Mouse (Mus musculus) heart, embryonic 14.5 days (tissue): ENCODE measurements around the gene Lbhd1. TPM values are rescaled to one million over a fixed set of nuclear protein-coding genes. Genes with fewer than 3 reads are reported as not detected.
A peak's percentile ranks its signal among the peaks of the same experiment; 100 is the strongest.

Experiments
- ATAC-seq: fragments of 200-750 bp; cut with Nextera tagmentation; 2 replicates; pipeline ENCODE4 v1.8.0; 2017; ENCODE audit warnings: low read depth, moderate TSS enrichment; ENCODE audit not compliant: insufficient number of reproducible peaks, insufficient read depth, low FRiP score
- H3K27ac ChIP-seq, 2 experiments: fragments of 200-500 bp in 1 of 2; fragments of 300-500 bp in 1 of 2; sonication (generic) in 1 of 2; replicated peaks in 1 of 2; 2 replicates each; pipeline ENCODE4 v1.5.1; 2012 to 2014; ENCODE audit warnings: low read depth in 2 of 2, low read length in 2 of 2, control low read depth in 1 of 2, mild to moderate bottlenecking in 1 of 2, mixed read lengths in 1 of 2; ENCODE audit not compliant: control insufficient read depth in 1 of 2, insufficient read depth in 1 of 2
- H3K27me3 ChIP-seq: fragments of 300-500 bp; sonication (generic); 2 replicates; pipeline ENCODE4 v1.6.1; 2014; ENCODE audit warnings: mild to moderate bottlenecking, low read length, control low read depth; ENCODE audit not compliant: control insufficient read depth, insufficient read depth
- H3K36me3 ChIP-seq: fragments of 300-500 bp; sonication (generic); 2 replicates; pipeline ENCODE4 v1.6.1; 2014; ENCODE audit warnings: mild to moderate bottlenecking, control low read depth, low read length, mixed read lengths; ENCODE audit not compliant: control insufficient read depth, insufficient read depth
- H3K4me1 ChIP-seq, 2 experiments: fragments of 200-500 bp in 1 of 2; fragments of 300-500 bp in 1 of 2; sonication (generic) in 1 of 2; 2 replicates each; pipeline ENCODE4 v1.6.1; 2012 to 2014; ENCODE audit warnings: low read length in 2 of 2, control low read depth in 1 of 2, mixed read lengths in 1 of 2; ENCODE audit not compliant: control insufficient read depth in 2 of 2, insufficient read depth in 2 of 2
- H3K4me2 ChIP-seq: fragments of 300-500 bp; sonication (generic); 2 replicates; pipeline ENCODE4 v1.6.1; 2014; ENCODE audit warnings: mild to moderate bottlenecking, low read length
- H3K4me3 ChIP-seq, 2 experiments: fragments of 200-500 bp in 1 of 2; fragments of 300-500 bp in 1 of 2; sonication (generic) in 1 of 2; 2 replicates each; pipeline ENCODE4 v1.5.1; 2012 to 2014; ENCODE audit warnings: low read length in 2 of 2, mild to moderate bottlenecking in 2 of 2, control low read depth in 1 of 2, low read depth in 1 of 2, moderate library complexity in 1 of 2; ENCODE audit not compliant: control insufficient read depth in 1 of 2, insufficient read depth in 1 of 2
- H3K9ac ChIP-seq: fragments of 300-500 bp; sonication (generic); 2 replicates; pipeline ENCODE4 v1.6.1; 2014; ENCODE audit warnings: mild to moderate bottlenecking, low read length
- H3K9me3 ChIP-seq: fragments of 300-500 bp; sonication (generic); 2 replicates; pipeline ENCODE4 v1.6.1; 2016; ENCODE audit warnings: low read length, control low read depth; ENCODE audit not compliant: control insufficient read depth
- WGBS: fragments of 180-500 bp; shearing (Covaris S2); extraction: QIAGEN DNeasy Blood & Tissue Kit; methylation state at CpG from one replicate; pipeline ENCODE4 v1.1.7; 2014; 5-methylcytosine and 5-hydroxymethylcytosine counted together
- polyA plus RNA-seq: library from polyadenylated mRNA; unstranded; fragments of >200 nt; fragmentation: Nextera tagmentation; extraction: Ambion mirVana; gene quantifications from 2 replicates; pipeline ENCODE4 v1.2.1, GENCODE M21; 2014

Gene Lbhd1
- polyA plus RNA-seq, 1 experiment from 2014 or later, result 51.5 TPM

DNA sequence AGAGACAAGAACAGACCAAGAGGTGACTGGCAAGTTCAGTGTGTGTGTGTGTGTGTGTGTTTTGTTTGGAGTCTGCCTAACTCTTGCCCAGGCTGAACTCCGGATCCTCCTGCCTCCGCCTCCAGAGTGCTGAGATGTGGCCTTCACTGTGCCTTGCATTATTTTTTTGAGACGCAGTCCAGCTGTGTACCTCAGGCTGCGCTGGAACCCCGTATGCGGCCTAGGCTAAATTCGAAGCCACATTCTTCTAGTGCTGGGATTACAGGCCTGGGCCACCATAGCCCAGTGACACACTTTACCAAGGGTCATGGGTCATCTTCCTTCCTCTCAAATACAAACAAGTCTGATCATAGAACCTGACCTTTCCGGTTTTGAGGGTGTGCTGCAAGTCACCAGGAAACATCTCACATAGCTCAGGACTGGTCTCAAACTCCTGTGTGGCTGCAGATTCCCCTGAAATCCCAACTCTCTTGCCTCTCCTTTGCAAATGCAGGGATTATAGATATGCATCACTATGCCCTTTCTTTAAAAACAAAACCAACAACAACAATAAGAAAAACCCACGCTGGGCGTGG, 11.2 kb upstream of the Lbhd1 start:
- peak overlapping the region; percentile 94 for H3K9ac ChIP-seq
- no peak for ATAC-seq
- H3K27ac ChIP-seq, result peak overlapping the region in 1 of 2 experiments; percentile 78; a peak in 2 of 4 replicates
- H3K4me1 ChIP-seq, result peaks cover 3 to 7% of the 10 kb centered on the region in 2 experiments; a peak in 2 of 4 replicates
- 67% methylated on average over 10 of the region's 10 CpGs for WGBS
- peak overlapping the region; percentile 88 for H3K4me2 ChIP-seq
- peak overlapping the region; percentile 70 to 77 for H3K4me3 ChIP-seq
- H3K27me3 ChIP-seq, result no peaks in the 10 kb centered on the region
- H3K9me3 ChIP-seq, result no peaks in the 10 kb centered on the region
- H3K36me3 ChIP-seq, result peaks cover 48% of the 10 kb centered on the region

DNA sequence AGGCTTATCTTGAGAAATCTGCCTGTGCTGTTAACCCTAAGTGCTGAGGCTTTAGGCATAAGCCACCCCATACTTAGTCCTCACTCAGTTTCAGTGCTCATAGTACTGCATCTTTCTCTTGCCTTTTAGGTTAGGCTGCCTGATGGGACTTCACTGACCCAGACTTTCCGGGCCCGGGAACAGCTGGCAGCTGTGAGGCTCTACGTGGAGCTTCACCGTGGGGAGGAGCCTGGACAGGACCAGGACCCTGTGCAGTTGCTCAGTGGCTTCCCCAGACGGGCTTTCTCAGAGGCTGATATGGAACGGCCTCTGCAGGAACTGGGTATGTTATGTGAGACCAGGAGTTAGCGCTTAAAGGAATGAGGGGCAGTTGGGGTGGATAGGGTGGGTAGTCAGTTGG, 8.5 kb upstream of the Lbhd1 start:
- no peak for ATAC-seq
- H3K27ac ChIP-seq, result no peak overlapping the region
- no peaks in the 10 kb centered on the region for H3K27me3 ChIP-seq
- peaks cover 61% of the 10 kb centered on the region for H3K36me3 ChIP-seq
- H3K4me2 ChIP-seq, result no peak overlapping the region
- H3K4me3 ChIP-seq, result no peak overlapping the region
- H3K9me3 ChIP-seq, result no peaks in the 10 kb centered on the region
- 89% methylated on average over 7 of the region's 7 CpGs for WGBS
- H3K4me1 ChIP-seq, result peaks cover 3 to 15% of the 10 kb centered on the region in 2 experiments; a peak in 3 of 4 replicates
- no peak overlapping the region for H3K9ac ChIP-seq

DNA sequence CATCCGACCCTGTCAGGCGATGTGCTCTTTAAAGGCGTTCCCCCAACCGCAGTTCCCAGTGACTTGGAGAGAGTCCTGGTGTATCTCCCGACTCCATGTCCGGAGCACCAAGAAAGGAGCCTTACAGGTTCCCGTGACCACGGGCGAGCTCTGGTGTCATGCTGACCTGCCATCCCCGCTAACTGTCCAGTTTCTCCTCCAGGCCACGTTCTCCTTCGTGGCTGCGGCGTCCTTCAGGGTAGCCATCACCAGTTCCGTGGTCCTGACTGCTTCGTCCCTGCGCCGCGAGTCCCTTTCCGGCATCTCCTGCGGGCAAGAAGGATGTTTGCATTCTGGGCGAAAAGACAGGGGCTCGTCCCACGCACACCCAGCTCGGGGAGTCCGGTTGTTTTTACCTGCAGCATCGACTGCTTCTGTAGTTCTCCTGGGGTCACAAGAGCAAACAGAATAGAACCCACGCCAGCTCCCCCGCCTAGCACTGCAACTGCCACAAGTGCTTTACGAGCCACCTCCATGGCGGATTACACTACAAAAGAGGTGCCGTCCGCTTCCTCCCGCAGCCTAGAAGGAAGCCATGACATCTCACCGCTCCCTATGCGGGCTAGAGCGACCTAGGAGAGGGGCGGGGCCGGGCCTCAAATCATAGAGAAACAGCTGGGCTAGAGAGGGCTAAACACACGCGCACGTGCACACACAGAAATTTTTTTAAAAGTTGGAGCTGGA, 3.1 kb upstream of the Lbhd1 start, which contains the start of gene Uqcc3:
TSS of gene Uqcc3 (minus strand) at position 613 of the 723 bp plus-strand sequence.
- under 1% methylated on average over 42 of the region's 42 CpGs for WGBS
- peak; percentile 91 for ATAC-seq
- Histone ChIP-seq H3K9me3 (no peaks in the 10 kb centered on the region), H3K9ac (peak within 1 kb of the TSS; percentile 82), H3K27ac (peak within 1 kb of the TSS; percentile 69 to 79), H3K36me3 (peaks cover 32% of the 10 kb centered on the region), H3K4me1 (peaks cover 0 to 12% of the 10 kb centered on the region in 2 experiments; a peak in 2 of 4 replicates), H3K27me3 (no peaks in the 10 kb centered on the region), H3K4me2 (peak within 1 kb of the TSS; percentile 82), H3K4me3 (peak within 1 kb of the TSS; percentile 66 to 85)

DNA sequence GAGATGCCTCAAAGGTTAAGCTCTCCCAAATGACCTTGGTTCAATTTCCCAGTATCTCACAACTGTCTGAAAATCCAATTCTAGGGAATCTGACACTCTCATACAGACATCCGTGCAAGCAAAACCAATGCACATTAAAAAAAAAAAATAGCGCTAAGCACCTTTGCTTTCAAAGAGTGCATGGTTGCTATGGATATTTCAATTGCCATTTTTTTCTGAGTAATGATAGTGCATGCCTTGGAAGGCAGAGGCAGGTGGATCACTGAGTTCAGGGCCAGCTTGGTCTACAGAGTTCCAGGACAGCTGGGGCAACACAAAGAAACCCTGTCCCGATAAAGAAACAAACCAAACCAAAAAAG, 2.5 kb upstream of the Lbhd1 start:
- WGBS, result 21% methylated on average over 3 of the region's 3 CpGs

DNA sequence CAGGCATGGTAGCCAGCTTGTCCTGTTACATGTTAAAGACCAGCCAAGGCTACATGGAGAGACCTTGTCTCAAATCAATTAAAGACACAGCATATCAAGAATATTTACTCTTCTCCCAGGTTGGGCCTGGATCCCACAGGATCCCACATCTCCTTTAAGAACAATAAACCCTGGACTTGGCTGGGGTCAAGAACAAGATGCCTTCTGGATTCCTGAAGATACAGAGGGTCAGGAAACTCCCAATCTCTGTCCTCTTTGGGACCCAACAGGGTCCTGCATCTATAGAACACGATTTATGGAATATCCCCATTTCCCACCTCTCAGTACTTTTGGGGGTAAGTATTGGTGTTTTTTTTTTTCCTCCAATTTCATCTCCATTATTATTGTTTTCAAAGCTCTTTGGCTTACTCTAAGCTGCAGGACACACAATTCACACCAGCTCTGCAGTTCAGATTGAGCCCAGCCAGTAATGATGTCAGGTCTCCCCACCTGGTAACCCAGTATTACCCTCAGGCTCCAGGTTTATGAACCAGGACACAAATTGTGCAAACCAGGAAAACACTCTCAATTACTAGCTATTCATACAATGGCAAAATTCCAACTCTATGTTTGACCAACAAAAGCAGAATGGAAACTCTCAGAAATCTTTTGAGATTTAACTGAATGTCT, 3.5 kb downstream of the Lbhd1 start:
- peaks cover 4 to 11% of the 10 kb centered on the region in 2 experiments for H3K4me1 ChIP-seq

More for the DNA sequence above, 2.5 kb upstream of the Lbhd1 start:
- Histone ChIP-seq H3K9ac (peak overlapping the region; percentile 82), H3K9me3 (no peaks in the 10 kb centered on the region), H3K4me1 (peaks cover 0 to 12% of the 10 kb centered on the region in 2 experiments; a peak in 2 of 4 replicates), H3K27me3 (no peaks in the 10 kb centered on the region), H3K27ac (peak overlapping the region in 1 of 2 experiments; percentile 69; a peak in 1 of 4 replicates), H3K4me2 (peak overlapping the region; percentile 82), H3K36me3 (peaks cover 26% of the 10 kb centered on the region), H3K4me3 (peak overlapping the region; percentile 66 to 85)
- no peak for ATAC-seq

DNA sequence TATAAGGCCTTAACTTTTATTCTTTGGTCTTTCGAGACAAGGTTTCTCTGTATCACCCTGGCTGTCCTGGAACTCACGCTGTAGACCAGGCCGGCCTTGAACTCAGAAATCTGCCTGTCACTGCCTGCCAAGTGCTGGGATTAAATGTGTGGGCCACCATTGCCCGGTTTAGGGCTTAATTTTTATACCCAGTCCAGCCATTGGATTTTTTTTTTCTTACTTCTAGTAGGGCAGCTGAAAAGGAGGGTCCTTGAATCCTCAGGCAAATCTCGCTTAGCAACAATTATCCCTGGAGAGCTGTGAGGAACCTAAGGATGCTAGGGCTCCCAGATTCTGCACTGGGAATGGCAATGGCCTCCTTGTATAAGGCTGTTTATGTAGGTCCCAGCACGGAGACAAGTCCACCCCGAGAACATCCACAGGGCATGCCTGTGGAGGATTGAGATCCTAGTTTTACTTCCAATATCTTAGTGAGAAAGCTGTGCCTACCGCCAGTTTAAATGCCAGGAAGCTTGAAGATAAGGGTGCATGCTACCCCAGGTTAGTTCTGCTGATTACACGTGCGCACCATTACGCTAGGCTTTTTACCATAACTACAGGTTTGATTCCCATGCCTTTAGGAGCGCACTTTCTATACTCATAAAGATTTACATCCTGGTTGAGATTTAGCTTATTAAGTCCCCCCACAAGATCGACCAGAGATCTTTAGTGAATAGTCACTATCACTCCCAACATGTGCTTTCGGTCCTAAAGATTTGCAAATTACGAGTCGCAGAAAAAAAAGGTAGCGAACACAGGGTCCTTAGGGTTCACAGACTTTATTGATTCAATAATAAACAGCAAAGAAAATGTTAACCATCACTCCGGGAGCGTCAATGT, 4.3 kb downstream of the Lbhd1 start:
- 19% methylated on average over 19 of the region's 19 CpGs for WGBS
- H3K4me1 ChIP-seq, result peaks cover 4 to 11% of the 10 kb centered on the region in 2 experiments
- peaks cover 13% of the 10 kb centered on the region for H3K36me3 ChIP-seq
- no peak for ATAC-seq
- no peaks in the 10 kb centered on the region for H3K9me3 ChIP-seq
- peak overlapping the region; percentile 90 for H3K9ac ChIP-seq
- H3K4me3 ChIP-seq, result peak overlapping the region; percentile 78 to 82
- peak overlapping the region; percentile 90 for H3K4me2 ChIP-seq
- peak overlapping the region; percentile 63 to 82 for H3K27ac ChIP-seq
- no peaks in the 10 kb centered on the region for H3K27me3 ChIP-seq

More for the DNA sequence above, 3.5 kb downstream of the Lbhd1 start:
- H3K36me3 ChIP-seq, result peaks cover 13% of the 10 kb centered on the region
- H3K4me2 ChIP-seq, result peak overlapping the region; percentile 90; the same call in 1 of the 2 replicates
- H3K9me3 ChIP-seq, result no peaks in the 10 kb centered on the region
- no peak overlapping the region for H3K9ac ChIP-seq
- no peak for ATAC-seq
- WGBS, result 44% methylated on average over 1 of the region's 1 CpGs
- no peak overlapping the region for H3K27ac ChIP-seq
- H3K27me3 ChIP-seq, result no peaks in the 10 kb centered on the region
- H3K4me3 ChIP-seq, result 0 out of 4 replicates have a peak overlapping the region, but pooled peaks of 1 of the 2 experiments have one; percentile 82
